Mouse (Mus musculus) lung, embryonic 16.5 days (tissue): ENCODE data around the gene Gdf3. TPM values are rescaled to one million over a fixed set of nuclear protein-coding genes. Genes with fewer than 3 reads are reported as not detected.

ENCODE experiments used
- ATAC-seq: fragments of 200-750 bp; cut with Nextera tagmentation; 2 replicates; pipeline ENCODE4 v1.8.0; 2017; ENCODE audit warnings: low read depth, mild to moderate bottlenecking, moderate library complexity
- H3K27ac ChIP-seq: fragments of 300-500 bp; sonication (generic); 2 replicates; pipeline ENCODE4 v1.5.1; 2014; ENCODE audit warnings: mild to moderate bottlenecking, control low read depth, low read length
- H3K27me3 ChIP-seq: fragments of 300-500 bp; sonication (generic); 2 replicates; pipeline ENCODE4 v1.6.1; 2014; ENCODE audit warnings: low read depth, low read length, mixed read lengths; ENCODE audit not compliant: control insufficient read depth, insufficient read depth
- H3K36me3 ChIP-seq: fragments of 300-500 bp; sonication (generic); 2 replicates; pipeline ENCODE4 v1.6.1; 2014; ENCODE audit warnings: low read length; ENCODE audit not compliant: control insufficient read depth, insufficient read depth
- H3K4me1 ChIP-seq: fragments of 300-500 bp; sonication (generic); replicated peaks from 2 replicates; pipeline ENCODE4 v1.6.1; 2014; ENCODE audit warnings: low read length, mixed read lengths; ENCODE audit not compliant: control insufficient read depth, insufficient read depth
- H3K4me2 ChIP-seq: fragments of 300-500 bp; sonication (generic); 2 replicates; pipeline ENCODE4 v1.6.1; 2014; ENCODE audit warnings: low read depth, low read length, control low read depth
- H3K4me3 ChIP-seq: fragments of 300-500 bp; sonication (generic); 2 replicates; pipeline ENCODE4 v1.5.1; 2014; ENCODE audit warnings: mild to moderate bottlenecking, low read length, control low read depth
- H3K9ac ChIP-seq: fragments of 300-500 bp; sonication (generic); 2 replicates; pipeline ENCODE4 v1.6.1; 2014; ENCODE audit warnings: low read length, control low read depth
- H3K9me3 ChIP-seq: fragments of 300-500 bp; sonication (generic); 2 replicates; pipeline ENCODE4 v1.6.1; 2016; ENCODE audit warnings: low read length; ENCODE audit not compliant: control insufficient read depth
- WGBS: fragments of 180-500 bp; shearing (Covaris S2); extraction: QIAGEN DNeasy Blood & Tissue Kit; methylation state at CpG from one replicate; pipeline ENCODE4 v1.1.7; 2014; 5-methylcytosine and 5-hydroxymethylcytosine counted together
- polyA plus RNA-seq: library from polyadenylated mRNA; unstranded; fragments of >200 nt; fragmentation: Nextera tagmentation; extraction: Ambion mirVana; gene quantifications from 2 replicates; pipeline ENCODE4 v1.2.1, GENCODE M21; 2015

Gene Gdf3
- polyA plus RNA-seq, 1 experiment from 2014 or later = 0.06 TPM

DNA sequence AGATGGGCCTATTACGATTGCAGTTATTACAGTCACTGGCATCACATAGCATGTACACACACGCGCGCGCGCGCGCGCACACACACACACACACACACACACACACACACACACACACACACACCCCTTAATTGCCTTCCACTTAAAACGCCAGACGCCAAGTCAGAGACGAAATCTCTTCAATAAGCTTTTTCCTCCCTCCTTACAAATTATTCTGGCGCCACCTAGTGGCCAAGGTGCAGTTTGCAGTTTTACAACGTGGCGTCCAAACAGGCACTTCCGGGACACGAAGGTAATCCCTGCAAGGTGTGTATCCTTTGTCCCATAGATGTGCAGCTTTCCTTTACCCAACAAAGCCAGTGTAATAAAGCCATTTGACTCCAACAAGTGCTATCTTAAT, 49.5 kb downstream of the Gdf3 start:
- H3K9me3 ChIP-seq = no peaks in the 10 kb centered on the region
- no peak overlapping the region for H3K27ac ChIP-seq
- H3K9ac ChIP-seq = no peak overlapping the region
- no peaks in the 10 kb centered on the region for H3K27me3 ChIP-seq
- H3K4me3 ChIP-seq = peak overlapping the region; percentile 14
- no peaks in the 10 kb centered on the region for H3K36me3 ChIP-seq
- ATAC-seq = peak; percentile 35; the same call in 1 of the 2 replicates
- H3K4me1 ChIP-seq = no peaks in the 10 kb centered on the region
- peak overlapping the region; percentile 47 for H3K4me2 ChIP-seq
- WGBS = 12% methylated on average over 17 of the region's 17 CpGs

DNA sequence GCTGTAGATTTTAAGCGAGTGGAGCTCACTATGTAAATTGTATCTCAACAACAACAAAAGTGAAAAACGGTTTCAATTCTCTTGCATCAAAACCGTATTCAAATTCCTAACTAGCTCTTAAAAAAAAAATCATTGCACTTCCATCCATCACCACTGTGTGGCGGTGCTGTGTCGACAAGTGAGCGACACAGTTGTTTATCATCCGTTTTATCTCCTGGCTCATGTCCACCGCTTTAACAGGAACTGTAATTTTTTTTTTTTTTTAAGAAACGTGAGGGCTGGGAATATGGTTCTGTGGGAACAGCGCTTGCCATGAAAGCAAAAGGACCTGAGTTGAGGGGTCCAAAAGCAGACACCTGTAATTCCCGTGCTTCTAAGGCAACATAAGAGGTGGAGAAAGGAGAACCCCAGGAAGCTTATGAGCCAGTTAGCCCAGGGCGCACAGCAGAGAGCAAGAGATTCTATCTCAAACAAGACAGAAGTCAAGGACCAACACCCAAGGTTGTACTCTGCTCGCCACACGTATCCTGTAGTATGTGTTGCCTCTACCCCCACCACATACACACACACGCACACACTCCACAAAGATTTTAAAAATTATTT, 52.8 kb downstream of the Gdf3 start:
- H3K9me3 ChIP-seq = no peaks in the 10 kb centered on the region
- ATAC-seq = no peak
- H3K27me3 ChIP-seq = no peaks in the 10 kb centered on the region; the same call in 1 of the 2 replicates
- H3K27ac ChIP-seq = no peak overlapping the region
- H3K9ac ChIP-seq = no peak overlapping the region
- WGBS = 23% methylated on average over 15 of the region's 15 CpGs
- H3K4me2 ChIP-seq = no peak overlapping the region
- no peaks in the 10 kb centered on the region for H3K36me3 ChIP-seq
- H3K4me1 ChIP-seq = no peaks in the 10 kb centered on the region
- H3K4me3 ChIP-seq = no peak overlapping the region

Other genes with a start within 250 kb of the Gdf3 start
- gene Rimklb, start 111.3 kb downstream of the Gdf3 start, polyA plus RNA-seq = 7.5 and 8.3 TPM in 2 replicates
- 26.4 and 31.6 TPM in 2 replicates for gene Mfap5, start 104.2 kb downstream of the Gdf3 start, polyA plus RNA-seq
- not detected in 2 replicates for gene Aicda, start 56.3 kb downstream of the Gdf3 start, polyA plus RNA-seq
- gene Apobec1, start 7.6 kb downstream of the Gdf3 start, polyA plus RNA-seq = 5.2 and 7.0 TPM in 2 replicates
- 0.39 TPM in 1 of 2 replicates, not detected in the other for gene Dppa3, start 16.3 kb upstream of the Gdf3 start, polyA plus RNA-seq
- gene Nanog, start 97.4 kb upstream of the Gdf3 start, polyA plus RNA-seq = 0.28 and 0.54 TPM in 2 replicates
- 6.9 and 7.5 TPM in 2 replicates for gene Slc2a3, start 191.6 kb upstream of the Gdf3 start, polyA plus RNA-seq
- gene Foxj2, start 209.8 kb upstream of the Gdf3 start, polyA plus RNA-seq = 5.5 and 6.2 TPM in 2 replicates
- 3.1 and 3.4 TPM in 2 replicates for gene C3ar1, start 246.1 kb upstream of the Gdf3 start, polyA plus RNA-seq